Mouse (Mus musculus) stomach, embryonic 14.5 days (tissue): ENCODE measurements around the gene Ntrk3. TPM values are rescaled to one million over a fixed set of nuclear protein-coding genes. Genes with fewer than 3 reads are reported as not detected.

ENCODE experiments used
- ATAC-seq: fragments of 200-750 bp; cut with Nextera tagmentation; 2 replicates; pipeline ENCODE4 v1.8.0; 2017; ENCODE audit warnings: low read depth, moderate TSS enrichment; ENCODE audit not compliant: insufficient number of reproducible peaks, insufficient read depth, low FRiP score
- H3K27ac ChIP-seq: fragments of 300-500 bp; sonication (generic); 2 replicates; pipeline ENCODE4 v1.5.1; 2014; ENCODE audit warnings: mild to moderate bottlenecking, low read length, moderate library complexity, mixed read lengths
- H3K27me3 ChIP-seq: fragments of 300-500 bp; sonication (generic); 2 replicates; pipeline ENCODE4 v1.6.1; 2014; ENCODE audit warnings: low read length, control low read depth, mixed read lengths; ENCODE audit not compliant: control insufficient read depth, insufficient read depth
- H3K36me3 ChIP-seq: fragments of 300-500 bp; sonication (generic); 2 replicates; pipeline ENCODE4 v1.6.1; 2014; ENCODE audit warnings: mild to moderate bottlenecking, control low read depth, low read length, moderate library complexity, mixed read lengths; ENCODE audit not compliant: control insufficient read depth, insufficient read depth
- H3K4me1 ChIP-seq: fragments of 300-500 bp; sonication (generic); 2 replicates; pipeline ENCODE4 v1.6.1; 2014; ENCODE audit warnings: low read length, control low read depth, mixed read lengths; ENCODE audit not compliant: control insufficient read depth, insufficient read depth
- H3K4me2 ChIP-seq: fragments of 300-500 bp; sonication (generic); replicated peaks from 2 replicates; pipeline ENCODE4 v1.6.1; 2014; ENCODE audit warnings: low read depth, low read length, control low read depth
- H3K4me3 ChIP-seq: fragments of 300-500 bp; sonication (generic); 2 replicates; pipeline ENCODE4 v1.5.1; 2014; ENCODE audit warnings: low read depth, low read length, control low read depth
- H3K9ac ChIP-seq: fragments of 300-500 bp; sonication (generic); replicated peaks from 2 replicates; pipeline ENCODE4 v1.6.1; 2014; ENCODE audit warnings: low read depth, mild to moderate bottlenecking, control low read depth, low read length, moderate library complexity, mixed read lengths
- H3K9me3 ChIP-seq: fragments of 300-500 bp; sonication (generic); 2 replicates; pipeline ENCODE4 v1.6.1; 2016; ENCODE audit warnings: low read depth, low read length, control low read depth; ENCODE audit not compliant: control insufficient read depth
- WGBS: fragments of 180-500 bp; shearing (Covaris S2); extraction: QIAGEN DNeasy Blood & Tissue Kit; methylation state at CpG from one replicate; pipeline ENCODE4 v1.1.7; 2014; 5-methylcytosine and 5-hydroxymethylcytosine counted together
- polyA plus RNA-seq: library from polyadenylated mRNA; unstranded; fragments of >200 nt; fragmentation: Nextera tagmentation; extraction: Ambion mirVana; gene quantifications from 2 replicates; pipeline ENCODE4 v1.2.1, GENCODE M21; 2014

Ntrk3 gene
- polyA plus RNA-seq, 1 experiment from 2014 or later = 5.9 TPM

DNA sequence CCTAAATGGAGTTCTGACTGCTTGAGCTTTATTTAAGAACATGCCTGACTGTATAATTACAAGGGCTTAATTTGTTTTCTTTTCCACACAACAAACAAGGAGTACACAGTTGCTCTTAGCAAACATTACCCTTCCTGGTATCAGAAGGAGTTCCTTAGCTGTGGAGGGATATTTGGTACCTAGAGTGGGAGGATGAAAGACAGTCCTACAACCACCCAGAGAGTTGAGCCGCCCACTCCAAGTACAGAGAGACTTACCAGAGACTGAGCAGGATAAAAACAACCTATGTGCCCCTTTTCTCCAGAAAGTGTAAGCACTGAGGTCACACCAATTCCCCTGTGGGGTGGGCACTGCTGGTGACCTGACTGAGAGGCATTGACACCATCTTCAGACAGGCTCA, 237.8 kb downstream of the Ntrk3 start:
- ATAC-seq = no peak
- WGBS = 64% methylated on average over 1 of the region's 1 CpGs

DNA sequence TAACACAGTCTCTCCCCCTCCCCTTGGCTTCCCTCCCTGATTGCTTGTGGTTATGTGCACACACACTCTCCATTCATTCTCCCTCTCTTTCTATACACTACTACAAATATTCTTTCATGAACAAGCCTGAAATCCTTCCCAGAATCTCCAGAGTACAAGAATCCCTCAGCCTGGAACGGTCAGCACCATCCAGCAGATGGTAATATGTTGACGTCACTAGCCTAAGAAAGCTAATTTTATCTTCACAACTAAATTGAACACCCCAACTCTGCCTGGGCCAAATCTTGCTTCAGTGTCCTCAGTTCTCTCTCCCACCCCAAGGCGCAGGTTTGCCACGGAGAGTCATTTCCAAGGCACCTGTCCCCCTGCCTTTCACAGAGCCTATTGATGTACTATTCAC, 239.5 kb downstream of the Ntrk3 start:
- Histone ChIP-seq H3K27ac (no peak overlapping the region), H3K9me3 (no peaks in the 10 kb centered on the region), H3K4me1 (no peaks in the 10 kb centered on the region), H3K9ac (no peak overlapping the region), H3K27me3 (no peaks in the 10 kb centered on the region), H3K4me2 (no peak overlapping the region), H3K4me3 (no peak overlapping the region), H3K36me3 (no peaks in the 10 kb centered on the region)
- no peak for ATAC-seq
- 81% methylated on average over 4 of the region's 4 CpGs for WGBS

More for the DNA sequence above, 237.8 kb downstream of the Ntrk3 start:
- Histone ChIP-seq H3K9ac (no peak overlapping the region), H3K27ac (no peak overlapping the region), H3K4me1 (no peaks in the 10 kb centered on the region), H3K4me3 (no peak overlapping the region), H3K27me3 (no peaks in the 10 kb centered on the region), H3K36me3 (no peaks in the 10 kb centered on the region), H3K4me2 (no peak overlapping the region), H3K9me3 (no peaks in the 10 kb centered on the region)

DNA sequence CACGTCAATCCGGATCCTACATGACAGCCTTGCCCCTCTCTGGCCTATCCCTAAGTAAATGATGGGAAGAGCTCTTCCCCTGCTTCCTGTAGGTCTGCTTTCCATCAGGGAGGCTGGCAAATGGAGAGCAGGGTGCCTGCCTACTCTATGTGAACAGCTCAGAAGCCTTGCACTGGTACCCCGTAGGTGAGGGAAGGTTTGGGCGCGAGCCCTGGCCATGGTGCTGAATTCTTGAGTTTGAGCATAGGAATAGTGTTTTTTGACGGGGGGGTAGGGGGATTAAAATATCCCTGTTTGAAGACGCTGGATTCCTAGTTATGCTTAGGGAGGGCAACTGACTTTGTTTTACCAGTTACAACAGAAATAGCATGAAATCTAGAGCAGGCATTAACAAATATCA, 240.0 kb downstream of the Ntrk3 start:
- Histone ChIP-seq H3K9me3 (no peaks in the 10 kb centered on the region), H3K4me3 (no peak overlapping the region)

DNA sequence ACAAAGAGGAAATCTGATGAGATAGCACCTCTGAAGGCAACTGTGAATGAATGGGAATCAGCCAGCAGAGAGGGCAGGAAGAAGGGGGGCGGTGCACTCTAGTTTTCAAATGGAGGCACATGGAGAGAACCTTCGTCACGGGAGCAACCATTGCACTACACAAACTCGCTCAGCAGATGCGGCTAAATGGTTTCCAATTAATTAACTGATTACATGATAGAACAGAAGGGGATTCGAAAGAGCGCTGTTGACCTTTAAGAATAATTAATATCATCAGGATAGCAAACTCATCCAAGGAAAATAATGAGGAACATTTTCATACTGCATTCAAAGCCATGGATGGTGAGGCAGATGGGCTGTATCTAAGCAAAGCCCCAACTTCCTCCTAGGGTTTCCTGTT, 244.2 kb downstream of the Ntrk3 start:
- no peaks in the 10 kb centered on the region for H3K27me3 ChIP-seq
- H3K27ac ChIP-seq = no peak overlapping the region
- ATAC-seq = no peak
- no peak overlapping the region for H3K9ac ChIP-seq
- no peak overlapping the region for H3K4me2 ChIP-seq
- H3K36me3 ChIP-seq = no peaks in the 10 kb centered on the region
- WGBS = 88% methylated on average over 7 of the region's 7 CpGs
- H3K9me3 ChIP-seq = no peaks in the 10 kb centered on the region
- H3K4me1 ChIP-seq = no peaks in the 10 kb centered on the region
- H3K4me3 ChIP-seq = no peak overlapping the region

More for the DNA sequence above, 240.0 kb downstream of the Ntrk3 start:
- no peak overlapping the region for H3K4me2 ChIP-seq
- no peak overlapping the region for H3K27ac ChIP-seq
- no peak overlapping the region for H3K9ac ChIP-seq
- no peaks in the 10 kb centered on the region for H3K27me3 ChIP-seq
- WGBS = 38% methylated on average over 7 of the region's 7 CpGs
- no peaks in the 10 kb centered on the region for H3K36me3 ChIP-seq
- H3K4me1 ChIP-seq = no peaks in the 10 kb centered on the region
- no peak for ATAC-seq

DNA sequence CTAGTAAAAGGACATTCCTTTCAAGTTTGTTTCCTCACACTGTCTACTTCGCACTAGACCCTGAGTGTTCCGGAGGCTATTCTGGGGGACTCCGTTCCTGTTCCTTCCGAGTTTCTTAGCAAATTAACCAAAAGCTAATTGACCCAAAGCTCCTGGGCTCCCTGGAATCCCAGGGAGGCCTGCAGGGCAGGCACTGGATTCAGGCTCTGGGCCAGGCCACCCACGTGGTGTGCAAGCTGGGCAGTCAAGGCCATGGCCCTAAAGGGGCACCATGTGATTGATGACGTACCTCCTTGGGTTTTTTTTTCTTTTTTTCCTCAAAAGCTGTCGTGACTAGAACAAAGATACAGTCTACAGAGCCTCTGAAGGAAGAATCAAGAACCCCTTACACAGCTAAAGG, 246.6 kb downstream of the Ntrk3 start:
- Histone ChIP-seq H3K9ac (no peak overlapping the region), H3K4me3 (no peak overlapping the region), H3K27me3 (no peaks in the 10 kb centered on the region), H3K27ac (no peak overlapping the region), H3K9me3 (no peaks in the 10 kb centered on the region), H3K36me3 (no peaks in the 10 kb centered on the region), H3K4me1 (no peaks in the 10 kb centered on the region), H3K4me2 (no peak overlapping the region)
- ATAC-seq = no peak
- 39% methylated on average over 7 of the region's 7 CpGs for WGBS

DNA sequence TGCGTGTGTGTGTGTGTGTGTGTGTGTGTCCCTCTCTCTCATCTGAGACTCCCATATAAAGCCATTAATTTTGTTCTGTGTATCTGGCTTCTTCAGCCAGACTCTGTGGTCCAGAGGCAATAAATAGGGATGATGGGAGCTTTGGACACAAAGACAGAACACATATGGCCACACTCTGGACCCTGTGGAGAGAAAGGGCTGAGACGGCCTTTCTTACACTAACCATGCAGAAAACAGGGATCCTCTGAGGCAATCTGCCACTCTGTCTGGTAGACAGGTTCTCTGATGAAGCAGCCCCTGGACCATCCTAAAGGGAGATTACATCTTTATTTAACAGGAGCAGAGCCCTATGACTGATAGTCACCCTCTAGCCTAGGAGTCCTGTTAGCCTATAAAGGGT, 253.5 kb downstream of the Ntrk3 start:
- H3K27me3 ChIP-seq = no peaks in the 10 kb centered on the region
- H3K4me1 ChIP-seq = no peaks in the 10 kb centered on the region
- no peak overlapping the region for H3K4me3 ChIP-seq
- H3K36me3 ChIP-seq = no peaks in the 10 kb centered on the region
- ATAC-seq = no peak
- H3K4me2 ChIP-seq = no peak overlapping the region
- WGBS = 81% methylated on average over 2 of the region's 2 CpGs
- no peak overlapping the region for H3K27ac ChIP-seq
- no peaks in the 10 kb centered on the region for H3K9me3 ChIP-seq
- H3K9ac ChIP-seq = no peak overlapping the region

DNA sequence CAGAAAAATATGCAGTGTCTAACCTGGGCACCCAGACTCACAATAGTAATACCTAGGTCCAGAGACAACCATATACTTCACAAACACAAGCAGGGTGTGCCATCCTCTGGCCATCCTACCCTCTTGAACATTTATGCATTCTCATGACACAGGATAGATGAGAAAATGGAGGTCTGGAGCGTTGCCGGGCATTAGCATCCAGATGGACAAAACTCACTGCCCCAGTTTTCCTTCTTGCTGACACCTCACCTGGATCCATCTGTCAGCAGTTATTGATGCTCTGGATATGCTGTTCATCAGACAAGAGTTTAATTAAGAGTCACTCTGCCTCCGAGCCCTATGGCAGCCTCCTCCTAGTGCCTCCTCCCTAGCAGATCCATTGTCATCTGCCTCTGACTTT, 254.1 kb downstream of the Ntrk3 start:
- ATAC-seq = no peak
- no peaks in the 10 kb centered on the region for H3K36me3 ChIP-seq

DNA sequence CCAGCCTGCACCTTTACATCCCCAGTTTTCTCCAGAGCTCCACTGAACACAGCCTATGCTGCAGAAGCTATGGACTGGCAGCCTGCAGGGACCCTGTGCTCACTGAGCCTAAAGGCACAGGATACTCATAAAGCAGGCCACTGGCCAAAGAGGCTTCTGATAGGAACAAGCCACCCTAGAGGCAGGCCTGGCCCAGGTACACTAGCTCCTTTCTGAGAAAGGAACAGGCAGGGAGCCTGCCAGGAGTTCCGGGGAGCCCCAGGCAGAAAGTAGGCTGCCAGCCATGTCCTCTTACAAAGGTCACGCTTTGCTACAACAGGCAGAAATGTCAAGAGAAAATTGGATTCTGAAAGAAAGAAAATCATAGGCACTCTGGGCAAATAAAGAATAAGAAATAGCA, 254.8 kb downstream of the Ntrk3 start:
- ATAC-seq = no peak
- no peaks in the 10 kb centered on the region for H3K27me3 ChIP-seq
- no peaks in the 10 kb centered on the region for H3K9me3 ChIP-seq
- H3K9ac ChIP-seq = no peak overlapping the region
- H3K27ac ChIP-seq = no peak overlapping the region
- no peaks in the 10 kb centered on the region for H3K36me3 ChIP-seq
- H3K4me2 ChIP-seq = no peak overlapping the region
- no peak overlapping the region for H3K4me3 ChIP-seq
- H3K4me1 ChIP-seq = no peaks in the 10 kb centered on the region
- WGBS = 74% methylated on average over 2 of the region's 2 CpGs

More for the DNA sequence above, 254.1 kb downstream of the Ntrk3 start:
- H3K27ac ChIP-seq = no peak overlapping the region
- 82% methylated on average over 3 of the region's 3 CpGs for WGBS
- no peaks in the 10 kb centered on the region for H3K27me3 ChIP-seq
- H3K4me2 ChIP-seq = no peak overlapping the region
- H3K9ac ChIP-seq = no peak overlapping the region
- H3K4me1 ChIP-seq = no peaks in the 10 kb centered on the region
- no peak overlapping the region for H3K4me3 ChIP-seq
- H3K9me3 ChIP-seq = no peaks in the 10 kb centered on the region

DNA sequence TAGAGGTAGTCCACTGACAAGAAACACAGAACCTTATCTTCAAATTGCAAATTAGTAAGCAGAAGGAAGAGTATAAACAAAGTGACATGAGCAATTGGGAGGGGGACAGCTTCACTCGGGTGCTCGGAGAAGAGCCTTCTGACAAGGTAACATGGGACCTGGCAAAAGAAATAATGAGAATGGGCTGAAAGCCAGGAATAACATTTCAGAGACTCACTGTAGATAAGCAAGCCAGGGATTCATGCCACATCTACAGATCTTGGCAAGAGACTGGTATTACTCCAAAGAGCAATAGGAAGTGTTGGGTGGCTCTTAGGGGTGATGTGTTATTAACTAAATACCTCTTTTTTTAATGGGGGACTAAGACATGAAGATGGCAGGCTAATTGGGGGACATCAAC, 258.9 kb downstream of the Ntrk3 start:
- H3K9me3 ChIP-seq = no peaks in the 10 kb centered on the region
- no peak overlapping the region for H3K27ac ChIP-seq
- no peak overlapping the region for H3K4me2 ChIP-seq
- 62% methylated on average over 2 of the region's 2 CpGs for WGBS
- no peaks in the 10 kb centered on the region for H3K4me1 ChIP-seq
- no peaks in the 10 kb centered on the region for H3K27me3 ChIP-seq
- H3K36me3 ChIP-seq = no peaks in the 10 kb centered on the region
- no peak overlapping the region for H3K4me3 ChIP-seq
- ATAC-seq = no peak
- H3K9ac ChIP-seq = no peak overlapping the region
